Mouse (Mus musculus) liver, adult 2 months (tissue): ENCODE results near the gene E2f7.

Experiments used
- CTCF ChIP-seq: fragments of 200-500 bp; IDR thresholded peaks from 2 replicates; pipeline ENCODE4 v1.5.1; 2011; ENCODE audit warnings: low read depth, low read length, control low read depth
- POLR2A ChIP-seq: fragments of 200-500 bp; IDR thresholded peaks from 2 replicates; pipeline ENCODE4 v1.6.1; 2011; ENCODE audit warnings: low read length, control low read depth; ENCODE audit not compliant: insufficient read depth; ENCODE audit errors: extremely low read depth

GRCm38 (mm10) chr10:110756271-110756793, 11.1 kb downstream of the E2f7 start:
- TF ChIP-seq POLR2A, result no peak
- no peak for TF ChIP-seq CTCF
